Mouse (Mus musculus): Measurements from ENCODE around the gene Dok3.

DNA sequence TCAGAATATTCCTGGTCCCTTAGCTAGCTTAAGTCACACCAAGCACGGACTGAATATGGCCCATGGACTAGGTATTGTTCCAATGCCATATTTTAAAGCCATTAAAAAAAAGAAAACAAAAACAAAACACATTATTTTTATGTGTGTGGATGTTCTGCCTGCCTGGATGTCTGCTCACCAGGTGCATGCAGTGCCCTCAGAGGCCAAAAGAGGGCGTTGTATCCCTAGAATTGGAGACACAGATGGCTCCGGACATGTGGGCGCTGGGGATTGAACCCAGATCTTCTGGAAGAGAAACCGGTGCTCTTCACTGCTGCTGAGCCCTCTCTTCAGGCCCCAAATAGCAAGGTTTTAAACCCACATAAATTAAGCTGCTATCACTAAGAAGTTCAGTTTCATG is 51.1 kb downstream of the Dok3 start:
- TF ChIP-seq POLR2A (IDR thresholded peaks at IDR 0.05; ENCODE audit: low read depth, low read length) (no peak), CTCF (conservative IDR thresholded peaks at IDR 0.05 in 1 of 2, IDR thresholded peaks at IDR 0.05 in 1 of 2; ENCODE audit: low read depth in 2 of 2, low read length in 2 of 2) (peak; percentile 54 to 78), MAX (IDR thresholded peaks at IDR 0.05; ENCODE audit: low read length) (no peak), CHD1 (IDR thresholded peaks at IDR 0.05; ENCODE audit: low read depth, low read length) (no peak), RAD21 (IDR thresholded peaks at IDR 0.05; ENCODE audit: low read depth, low read length) (peak; percentile 80), POLR2AphosphoS2 (IDR thresholded peaks at IDR 0.05; ENCODE audit: low read depth, low read length) (no peak), GABPA (IDR thresholded peaks at IDR 0.05; ENCODE audit: insufficient replicate concordance, low read depth, low read length) (no peak), CHD2 (IDR thresholded peaks at IDR 0.05; ENCODE audit: low read length) (no peak), RCOR1 (conservative IDR thresholded peaks at IDR 0.05; ENCODE audit: low read depth, low read length) (no peak), E2F4 (IDR thresholded peaks at IDR 0.05; ENCODE audit: insufficient replicate concordance, low read depth, low read length) (no peak)

All from CH12.LX (cell line).